Mouse (Mus musculus) stomach, embryonic 16.5 days (tissue): ENCODE measurements around the gene Optn. TPM values are rescaled to one million over a fixed set of nuclear protein-coding genes. Genes with fewer than 3 reads are reported as not detected.

Experiments used
- ATAC-seq: fragments of 200-750 bp; cut with Nextera tagmentation; 2 replicates; pipeline ENCODE4 v1.8.0; 2017; ENCODE audit warnings: moderate number of reproducible peaks, moderate TSS enrichment; ENCODE audit not compliant: insufficient read depth, low FRiP score
- H3K27ac ChIP-seq: fragments of 300-500 bp; sonication (generic); 2 replicates; pipeline ENCODE4 v1.5.1; 2014; ENCODE audit warnings: low read length
- H3K27me3 ChIP-seq: fragments of 300-500 bp; sonication (generic); 2 replicates; pipeline ENCODE4 v1.6.1; 2014; ENCODE audit warnings: low read length, control low read depth, mixed read lengths; ENCODE audit not compliant: control insufficient read depth, insufficient read depth
- H3K36me3 ChIP-seq: fragments of 300-500 bp; sonication (generic); 2 replicates; pipeline ENCODE4 v1.6.1; 2014; ENCODE audit warnings: low read length; ENCODE audit not compliant: control insufficient read depth, insufficient read depth
- H3K4me1 ChIP-seq: fragments of 300-500 bp; sonication (generic); 2 replicates; pipeline ENCODE4 v1.6.1; 2014; ENCODE audit warnings: low read length, control low read depth, mixed read lengths; ENCODE audit not compliant: control insufficient read depth, insufficient read depth
- H3K4me2 ChIP-seq: fragments of 300-500 bp; sonication (generic); 2 replicates; pipeline ENCODE4 v1.6.1; 2014; ENCODE audit warnings: low read depth, low read length, mixed read lengths
- H3K4me3 ChIP-seq: fragments of 300-500 bp; sonication (generic); replicated peaks from 2 replicates; pipeline ENCODE4 v1.5.1; 2014; ENCODE audit warnings: mild to moderate bottlenecking, low read length
- H3K9ac ChIP-seq: fragments of 300-500 bp; sonication (generic); 2 replicates; pipeline ENCODE4 v1.6.1; 2014; ENCODE audit warnings: low read length
- H3K9me3 ChIP-seq: fragments of 300-500 bp; sonication (generic); replicated peaks from 2 replicates; pipeline ENCODE4 v1.6.1; 2016; ENCODE audit warnings: low read length, control low read depth; ENCODE audit not compliant: control insufficient read depth
- WGBS: fragments of 180-500 bp; shearing (Covaris S2); extraction: QIAGEN DNeasy Blood & Tissue Kit; methylation state at CpG from one replicate; pipeline ENCODE4 v1.1.7; 2014; 5-methylcytosine and 5-hydroxymethylcytosine counted together
- polyA plus RNA-seq: library from polyadenylated mRNA; unstranded; fragments of >200 nt; fragmentation: Nextera tagmentation; extraction: Ambion mirVana; gene quantifications from 2 replicates; pipeline ENCODE4 v1.2.1, GENCODE M21; 2015

Optn gene
- polyA plus RNA-seq, 1 experiment from 2014 or later: 17.6 TPM

DNA sequence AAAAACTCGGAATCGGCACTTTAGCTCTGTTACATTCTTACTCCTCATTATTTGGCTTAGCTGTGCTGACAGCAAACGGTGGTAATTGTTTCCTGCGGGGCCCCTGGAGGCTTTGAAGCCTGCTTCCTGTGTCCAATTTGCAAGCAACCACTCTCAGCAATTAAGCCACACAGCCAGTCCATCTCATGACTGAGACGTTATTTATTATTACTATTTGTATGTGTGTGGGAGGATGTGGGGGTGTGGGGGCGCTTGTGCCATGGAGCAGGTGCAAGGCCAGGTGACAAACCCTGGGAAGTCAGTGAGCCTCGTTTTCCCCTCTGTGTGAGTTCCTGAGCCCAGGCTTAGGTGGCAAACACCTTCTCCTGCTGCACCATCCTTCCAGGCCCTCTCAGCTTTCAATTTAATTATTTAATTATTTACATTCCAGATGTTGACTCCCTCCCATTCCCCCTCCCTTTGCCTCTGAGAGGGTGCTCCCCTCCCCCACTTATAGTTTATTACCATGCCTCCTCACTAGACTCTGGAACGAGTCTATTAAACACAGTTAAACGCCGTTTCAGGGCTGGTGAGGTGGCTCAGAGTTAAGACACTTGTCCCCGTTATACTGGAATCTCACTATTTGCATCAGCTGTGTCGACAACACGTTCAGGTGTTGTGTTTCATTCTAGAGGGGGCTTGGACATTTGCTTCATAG, 18.4 kb downstream of the Optn start:
- H3K4me1 ChIP-seq: peaks cover 3% of the 10 kb centered on the region; the same call in 1 of the 2 replicates
- no peaks in the 10 kb centered on the region for H3K9me3 ChIP-seq
- H3K9ac ChIP-seq: no peak overlapping the region
- no peak overlapping the region for H3K4me3 ChIP-seq
- H3K27ac ChIP-seq: no peak overlapping the region
- ATAC-seq: no peak
- H3K36me3 ChIP-seq: no peaks in the 10 kb centered on the region
- 34% methylated on average over 13 of the region's 13 CpGs for WGBS
- no peak overlapping the region for H3K4me2 ChIP-seq
- H3K27me3 ChIP-seq: no peaks in the 10 kb centered on the region

DNA sequence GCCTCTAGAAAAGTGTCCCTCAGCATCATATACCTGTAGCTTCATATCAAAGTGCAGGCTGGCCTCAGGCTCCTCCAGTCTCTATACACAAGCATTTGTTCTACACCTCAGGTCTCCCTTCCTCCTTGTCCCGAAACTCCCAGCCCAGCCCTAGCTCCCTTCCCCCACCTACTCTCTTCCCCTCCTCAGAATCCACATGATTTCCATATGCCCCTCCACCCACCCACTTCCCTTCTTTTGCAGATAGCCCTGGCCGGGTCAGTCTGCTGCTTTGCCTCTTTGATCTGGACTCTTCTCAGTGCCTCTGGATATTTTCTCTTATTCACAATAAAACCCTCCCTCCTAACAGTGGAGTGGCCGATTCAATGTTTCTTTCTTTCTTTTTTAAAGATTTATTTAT, 19.5 kb downstream of the Optn start:
- Histone ChIP-seq H3K9me3 (no peaks in the 10 kb centered on the region), H3K4me2 (no peak overlapping the region), H3K36me3 (no peaks in the 10 kb centered on the region), H3K4me1 (peaks cover 3% of the 10 kb centered on the region; the same call in 1 of the 2 replicates), H3K4me3 (no peak overlapping the region), H3K27ac (no peak overlapping the region), H3K9ac (no peak overlapping the region), H3K27me3 (no peaks in the 10 kb centered on the region)
- ATAC-seq: no peak
- WGBS: 54% methylated on average over 3 of the region's 3 CpGs

DNA sequence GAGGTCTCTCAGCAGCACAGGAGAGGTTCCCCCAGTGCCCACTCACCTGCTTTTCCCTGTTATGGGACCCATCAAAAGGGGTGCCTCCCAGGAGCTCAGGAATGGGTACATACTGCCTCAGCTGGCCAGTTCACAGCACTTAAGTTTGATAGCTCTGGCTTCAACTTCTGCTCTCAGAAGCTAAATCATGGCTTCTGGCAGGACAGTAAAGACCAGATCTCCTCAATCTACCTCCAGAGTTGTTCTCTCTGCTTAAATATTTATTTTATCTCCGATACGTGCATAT, 20.4 kb downstream of the Optn start:
- Histone ChIP-seq H3K9ac (no peak overlapping the region), H3K4me2 (no peak overlapping the region), H3K27ac (no peak overlapping the region), H3K27me3 (no peaks in the 10 kb centered on the region), H3K9me3 (no peaks in the 10 kb centered on the region), H3K4me3 (no peak overlapping the region), H3K4me1 (peaks cover 3% of the 10 kb centered on the region; the same call in 1 of the 2 replicates), H3K36me3 (no peaks in the 10 kb centered on the region)
- WGBS: 62% methylated on average over 2 of the region's 2 CpGs
- no peak for ATAC-seq

DNA sequence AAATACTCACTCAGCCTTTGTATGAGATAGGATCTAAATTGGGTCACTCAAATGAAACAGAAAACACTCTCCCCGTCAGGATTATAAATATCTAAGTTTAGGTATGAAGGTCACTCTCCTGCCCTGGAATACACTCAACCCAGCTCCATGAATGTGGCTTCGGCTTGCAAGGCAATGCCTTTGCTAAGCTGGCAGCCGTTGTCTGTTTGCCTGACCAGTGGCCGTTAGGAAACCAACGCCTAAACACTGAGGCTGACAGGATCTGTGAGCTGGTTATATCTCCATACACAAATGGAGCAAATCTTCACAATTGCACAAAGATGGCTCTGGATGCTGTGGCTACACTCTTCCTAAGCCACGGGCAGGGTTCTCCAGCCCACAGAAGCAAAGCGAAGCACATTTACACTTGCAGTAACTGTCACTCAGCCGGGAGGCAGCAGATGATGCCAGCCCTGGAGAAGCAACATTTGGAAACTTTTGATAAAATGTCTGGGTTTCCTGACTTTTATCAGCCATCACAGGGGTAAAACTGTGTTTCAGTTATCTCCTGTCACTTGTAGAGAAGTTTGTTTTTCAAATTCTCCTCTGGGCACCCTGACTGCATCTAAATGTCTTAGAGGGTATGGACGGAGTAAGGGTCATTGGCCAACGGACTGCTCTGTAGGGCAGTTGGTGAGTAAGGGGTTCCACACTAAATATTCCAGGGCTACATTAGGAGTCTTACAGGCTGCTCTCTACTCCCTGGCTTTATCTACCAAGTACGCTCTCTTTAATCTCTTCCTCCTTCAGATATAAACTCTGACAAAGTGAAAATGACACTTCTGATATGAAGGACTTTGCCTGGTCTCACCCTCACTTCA, 21.0 kb downstream of the Optn start:
- H3K36me3 ChIP-seq: no peaks in the 10 kb centered on the region
- no peak for ATAC-seq
- H3K9me3 ChIP-seq: no peaks in the 10 kb centered on the region
- H3K4me1 ChIP-seq: peaks cover 3% of the 10 kb centered on the region; the same call in 1 of the 2 replicates
- no peak overlapping the region for H3K27ac ChIP-seq
- WGBS: 65% methylated on average over 11 of the region's 11 CpGs
- H3K4me2 ChIP-seq: no peak overlapping the region
- H3K4me3 ChIP-seq: no peak overlapping the region
- H3K9ac ChIP-seq: no peak overlapping the region
- H3K27me3 ChIP-seq: no peaks in the 10 kb centered on the region

DNA sequence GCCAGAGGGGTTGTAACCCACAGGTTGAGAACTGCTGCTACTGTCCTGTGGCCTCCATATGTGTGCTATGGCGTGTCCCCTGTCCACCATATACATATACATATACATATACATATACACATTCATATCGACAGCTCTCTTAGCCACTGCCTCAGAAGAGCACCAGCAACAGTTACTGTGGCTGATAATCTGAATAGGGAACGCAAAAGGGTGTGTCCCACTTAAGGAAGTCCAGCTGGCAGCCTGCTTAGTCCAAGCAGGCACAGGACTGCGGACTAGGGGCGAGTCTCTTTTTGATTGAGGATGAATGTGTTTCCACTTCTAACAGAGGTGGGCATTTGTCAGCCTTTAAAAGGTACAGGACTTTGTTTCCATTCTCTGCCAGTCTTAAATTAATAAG, 22.0 kb downstream of the Optn start:
- no peak for ATAC-seq
- Histone ChIP-seq H3K9ac (no peak overlapping the region), H3K36me3 (no peaks in the 10 kb centered on the region), H3K9me3 (no peaks in the 10 kb centered on the region), H3K27ac (no peak overlapping the region), H3K4me1 (peaks cover 3% of the 10 kb centered on the region; the same call in 1 of the 2 replicates), H3K4me2 (no peak overlapping the region), H3K27me3 (no peaks in the 10 kb centered on the region), H3K4me3 (no peak overlapping the region)
- 66% methylated on average over 5 of the region's 5 CpGs for WGBS

DNA sequence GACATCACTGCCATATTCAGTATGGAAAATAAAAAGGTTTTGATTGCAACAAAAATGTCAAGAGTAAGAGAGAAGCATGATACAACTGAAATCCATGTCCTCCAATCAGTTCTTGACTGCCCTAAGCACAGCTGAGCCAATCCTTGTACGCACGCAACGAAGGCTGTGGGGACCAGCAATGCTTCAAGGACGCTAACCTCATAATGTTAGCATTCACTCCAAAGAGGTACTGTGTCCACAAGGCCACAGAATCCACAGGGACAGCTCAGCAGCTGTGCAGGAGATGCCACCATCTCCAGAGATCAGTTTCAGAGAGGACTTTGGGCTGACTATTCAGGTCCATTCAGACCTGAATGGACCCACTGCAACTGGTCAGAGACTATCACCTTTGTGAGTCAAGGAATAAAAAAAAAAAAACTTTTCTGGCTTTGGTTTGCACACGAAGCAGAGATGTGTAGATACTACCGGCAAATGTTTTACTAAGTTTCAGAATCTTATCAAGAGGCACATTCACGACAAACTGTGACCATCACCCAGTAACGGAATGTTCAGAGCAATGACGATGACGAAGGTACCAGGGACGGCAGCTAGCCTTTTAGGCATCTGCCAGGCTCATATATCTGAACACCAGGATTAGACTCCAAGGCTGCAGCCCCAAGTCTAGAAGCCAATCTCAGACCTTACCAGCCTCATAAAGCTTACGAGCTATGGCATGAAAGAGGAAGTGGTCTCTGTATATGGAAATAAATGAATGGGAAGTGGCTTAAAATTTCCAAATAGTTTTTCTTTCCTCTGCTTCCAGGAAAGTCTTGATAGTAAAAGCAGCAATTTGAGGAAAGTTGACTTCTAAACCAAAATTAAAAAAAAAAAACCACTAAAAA, 23.3 kb downstream of the Optn start:
- WGBS: 67% methylated on average over 12 of the region's 12 CpGs
- Histone ChIP-seq H3K36me3 (no peaks in the 10 kb centered on the region), H3K9me3 (no peaks in the 10 kb centered on the region), H3K27me3 (no peaks in the 10 kb centered on the region), H3K4me1 (peaks cover 2% of the 10 kb centered on the region; the same call in 1 of the 2 replicates), H3K4me3 (no peak overlapping the region), H3K4me2 (no peak overlapping the region), H3K27ac (peak overlapping the region; percentile 78), H3K9ac (no peak overlapping the region)
- ATAC-seq: no peak

DNA sequence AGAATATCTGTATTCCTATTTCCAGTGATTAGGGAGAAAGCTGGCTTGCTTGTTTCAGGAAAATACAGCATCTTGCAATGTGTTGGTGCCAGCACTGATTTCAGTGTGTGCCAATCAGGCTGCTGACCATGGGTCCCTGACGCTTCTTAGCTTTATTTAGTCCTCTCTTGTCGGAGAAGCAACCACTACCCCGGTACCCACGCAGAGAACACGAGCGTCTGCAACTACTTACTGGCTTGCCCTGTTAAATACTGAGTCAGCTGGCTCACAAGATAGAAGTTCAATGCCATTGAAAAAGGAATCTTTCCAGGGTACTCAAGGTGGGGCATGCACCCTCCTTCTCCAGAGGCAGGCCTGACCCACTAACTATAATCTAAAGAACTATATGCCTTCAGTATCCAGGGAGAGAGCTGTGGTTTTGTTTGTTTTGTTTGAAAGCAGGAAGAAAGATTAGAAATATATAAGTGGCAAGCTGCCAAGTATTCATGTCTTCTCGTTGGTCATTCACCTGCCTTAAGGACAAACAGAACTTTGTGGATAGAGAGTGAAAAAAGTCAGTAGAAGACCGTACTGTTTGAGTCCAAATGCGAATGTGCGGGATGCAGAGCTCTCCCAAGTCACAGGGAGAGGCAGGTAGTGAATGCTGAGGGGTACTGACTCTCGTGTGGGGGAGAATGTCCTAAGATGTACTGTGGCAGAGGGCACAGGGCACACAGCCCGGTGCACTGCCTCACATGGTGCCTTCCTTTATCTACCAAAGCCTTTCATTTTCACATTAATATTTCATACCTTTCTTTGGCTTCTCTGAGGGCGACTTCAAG, 24.3 kb downstream of the Optn start:
- 66% methylated on average over 13 of the region's 13 CpGs for WGBS
- H3K4me3 ChIP-seq: no peak overlapping the region
- H3K27me3 ChIP-seq: no peaks in the 10 kb centered on the region
- no peaks in the 10 kb centered on the region for H3K36me3 ChIP-seq
- peak; percentile 87 for ATAC-seq
- no peak overlapping the region for H3K9ac ChIP-seq
- no peak overlapping the region for H3K4me2 ChIP-seq
- no peaks in the 10 kb centered on the region for H3K4me1 ChIP-seq
- H3K27ac ChIP-seq: peak overlapping the region; percentile 78
- no peaks in the 10 kb centered on the region for H3K9me3 ChIP-seq

DNA sequence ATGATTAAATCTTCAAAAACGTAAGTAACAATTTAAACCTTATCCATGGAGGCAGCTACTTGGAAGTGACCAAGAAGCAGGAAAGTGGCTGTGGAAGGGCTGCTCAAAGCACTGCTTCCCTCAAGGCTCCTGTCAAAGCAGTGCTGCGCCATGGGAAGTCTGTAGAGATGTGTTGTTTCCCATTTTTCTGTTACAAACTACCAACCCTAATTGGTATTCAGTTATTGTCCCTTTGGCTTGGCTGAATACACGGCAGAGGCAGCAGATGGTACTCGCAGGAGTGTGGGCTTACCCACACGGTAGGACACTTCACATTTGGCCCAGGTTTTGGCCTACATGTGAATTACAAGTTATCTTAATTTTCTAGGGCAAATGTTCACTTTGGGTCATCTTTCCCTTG, 25.5 kb downstream of the Optn start:
- H3K9ac ChIP-seq: no peak overlapping the region
- H3K4me1 ChIP-seq: no peaks in the 10 kb centered on the region
- H3K27ac ChIP-seq: no peak overlapping the region
- H3K36me3 ChIP-seq: no peaks in the 10 kb centered on the region
- H3K27me3 ChIP-seq: no peaks in the 10 kb centered on the region
- no peaks in the 10 kb centered on the region for H3K9me3 ChIP-seq
- H3K4me2 ChIP-seq: no peak overlapping the region
- H3K4me3 ChIP-seq: no peak overlapping the region
- no peak for ATAC-seq
- WGBS: 83% methylated on average over 5 of the region's 5 CpGs
